Mouse (Mus musculus): Measurements from ENCODE around the gene Fam181b.

- TF ChIP-seq CTCF (IDR thresholded peaks at IDR 0.05; ENCODE audit: low read depth) (no peak), EP300 (IDR thresholded peaks at IDR 0.05; ENCODE audit: low read depth) (no peak)
These were observed 31.4 kb downstream of the Fam181b start for GRCm38 (mm10) chr7:93111056-93111455.

Measured in heart, postnatal 0 days (tissue).